ENCODE assay signal across 8 mouse cellular contexts in genomic region chr9:65020991-65021886, GRCm38 (mm10). TPM values are rescaled to one million over a fixed set of nuclear protein-coding genes. Genes with fewer than 3 reads are reported as not detected.
DNase-seq lines count a peak whose midpoint lies in the region; ATAC-seq and TF ChIP-seq lines count a peak whose summit lies in the region.

Gene Hacd3 (minus strand): TSS chr9:65021693.

- H3K9me3 ChIP-seq in embryonic facial prominence, embryonic 15.5 days (replicated peaks), result no peaks in the 10 kb centered on the region
- no peaks in the 10 kb centered on the region for H3K9me3 ChIP-seq in limb, embryonic 12.5 days
- no peaks in the 10 kb centered on the region for H3K9me3 ChIP-seq in midbrain, embryonic 14.5 days (ENCODE audit: control insufficient read depth, low read length)

- H3K4me2 ChIP-seq in embryonic facial prominence, embryonic 15.5 days (replicated peaks), result peak within 1 kb of the TSS; percentile 89
- peak within 1 kb of the TSS; percentile 88 for H3K4me2 ChIP-seq in limb, embryonic 12.5 days
- H3K4me2 ChIP-seq in midbrain, embryonic 14.5 days (ENCODE audit: low read length), result peak within 1 kb of the TSS; percentile 77

- DNase-seq in 416B (ENCODE audit: low read depth), result peak; percentile 93
- DNase-seq in heart, adult 8-10 months (ENCODE audit: low spot score), result peak; percentile 84
- DNase-seq in kidney, adult 8-10 months, result peak; percentile 83 to 88
- DNase-seq in midbrain, embryonic 14.5 days, result peak; percentile 97
- peak; percentile 77 to 81 for DNase-seq in spleen, adult 18-20 months

- no peaks in the 10 kb centered on the region for H3K36me3 ChIP-seq in embryonic facial prominence, embryonic 15.5 days
- H3K36me3 ChIP-seq in limb, embryonic 12.5 days, result no peaks in the 10 kb centered on the region
- H3K36me3 ChIP-seq in midbrain, embryonic 14.5 days (ENCODE audit: control insufficient read depth, insufficient read depth, low read length), result no peaks in the 10 kb centered on the region

- under 1% methylated on average over 72 of the region's 81 CpGs for whole genome bisulfite sequencing in embryonic facial prominence, embryonic 15.5 days
- 1% methylated on average over 81 of the region's 81 CpGs for WGBS in limb, embryonic 12.5 days
- WGBS in midbrain, embryonic 14.5 days, result under 1% methylated on average over 81 of the region's 81 CpGs

- no peaks in the 10 kb centered on the region for H3K27me3 ChIP-seq in embryonic facial prominence, embryonic 15.5 days
- no peaks in the 10 kb centered on the region for H3K27me3 ChIP-seq in limb, embryonic 12.5 days
- H3K27me3 ChIP-seq in midbrain, embryonic 14.5 days (ENCODE audit: control insufficient read depth, insufficient read depth, low read length), result no peaks in the 10 kb centered on the region

- TF ChIP-seq POLR2A in bone marrow macrophage, adult 2 months (IDR thresholded peaks at IDR 0.05; ENCODE audit: borderline replicate concordance, low read depth, low read length), result no peak; the same call in 1 of the 2 replicates

- ATAC-seq in embryonic facial prominence, embryonic 15.5 days (ENCODE audit: insufficient number of reproducible peaks, low FRiP score, low TSS enrichment, low read depth), result peak; percentile 92
- ATAC-seq in limb, embryonic 12.5 days (ENCODE audit: insufficient number of reproducible peaks, insufficient read depth, low FRiP score, low TSS enrichment, low read depth), result peak; percentile 79
- peak; percentile 93 for ATAC-seq in midbrain, embryonic 14.5 days (ENCODE audit: low FRiP score, low TSS enrichment)

- peak within 1 kb of the TSS; percentile 98 for H3K4me3 ChIP-seq in bone marrow macrophage, adult 2 months (ENCODE audit: insufficient read depth, low read length)
- peak within 1 kb of the TSS; percentile 99 for H3K4me3 ChIP-seq in embryonic facial prominence, embryonic 15.5 days (replicated peaks)
- H3K4me3 ChIP-seq in limb, embryonic 12.5 days (replicated peaks), result peak within 1 kb of the TSS; percentile 96
- H3K4me3 ChIP-seq in midbrain, embryonic 14.5 days (replicated peaks; ENCODE audit: low read depth, low read length), result peak within 1 kb of the TSS; percentile 99

- H3K27ac ChIP-seq in bone marrow macrophage, adult 2 months (ENCODE audit: insufficient read depth, low read depth, low read length), result peak within 1 kb of the TSS; percentile 91
- H3K27ac ChIP-seq in embryonic facial prominence, embryonic 15.5 days (replicated peaks), result peak within 1 kb of the TSS; percentile 84
- peak within 1 kb of the TSS; percentile 75 for H3K27ac ChIP-seq in limb, embryonic 12.5 days
- H3K27ac ChIP-seq in midbrain, embryonic 14.5 days (replicated peaks; ENCODE audit: low read depth, low read length), result peak within 1 kb of the TSS; percentile 94

- no peak for TF ChIP-seq CTCF in bone marrow macrophage, adult 2 months (IDR thresholded peaks at IDR 0.05; ENCODE audit: low read depth, low read length)

- H3K9ac ChIP-seq in embryonic facial prominence, embryonic 15.5 days, result peak within 1 kb of the TSS; percentile 86
- H3K9ac ChIP-seq in limb, embryonic 12.5 days (replicated peaks), result peak within 1 kb of the TSS; percentile 93
- H3K9ac ChIP-seq in midbrain, embryonic 14.5 days (replicated peaks; ENCODE audit: low read length), result peak within 1 kb of the TSS; percentile 98

- H3K4me1 ChIP-seq in bone marrow macrophage, adult 2 months (ENCODE audit: control insufficient read depth, insufficient read depth, low read length), result peaks cover 43% of the 10 kb centered on the region
- H3K4me1 ChIP-seq in embryonic facial prominence, embryonic 15.5 days, result peaks cover 42% of the 10 kb centered on the region
- H3K4me1 ChIP-seq in limb, embryonic 12.5 days (replicated peaks), result peaks cover 26% of the 10 kb centered on the region
- H3K4me1 ChIP-seq in midbrain, embryonic 14.5 days (ENCODE audit: control insufficient read depth, insufficient read depth, low read length), result peaks cover 48% of the 10 kb centered on the region

RNA-seq across cellular contexts. Expression of gene Hacd3, which starts in this region (rescaled TPM):
- polyA plus RNA-seq in bone marrow macrophage, adult 2 months (2012; ENCODE audit: insufficient read depth, insufficient read length, missing spikeins), result 27.7 and 29.0 TPM in 2 replicates
- polyA plus RNA-seq in embryonic facial prominence, embryonic 15.5 days (2015; fragmentation: Nextera tagmentation; extraction: Ambion mirVana), result 77.5 and 78.5 TPM in 2 replicates
- total RNA-seq in heart, adult 8-10 months (2022), result 10 to 100 TPM; 14.6 to 19.0 (median 17.0) TPM
- polyA plus RNA-seq in limb, embryonic 12.5 days (2016; fragmentation: Nextera tagmentation; extraction: Ambion mirVana), result 103 and 104 TPM in 2 replicates
- 152 and 171 TPM in 2 replicates for polyA plus RNA-seq in midbrain, embryonic 14.5 days (2014; fragmentation: Nextera tagmentation; extraction: Ambion mirVana)

Comparison
In these comparisons a context has a peak if more than half of its experiments do, and no peak if none do; other contexts are left out.
1. Peak in every context shown above with its lines: DNase-seq, ATAC-seq, H3K4me3 ChIP-seq and H3K27ac ChIP-seq.